Mouse (Mus musculus): ENCODE data around the gene Rad1.

DNA sequence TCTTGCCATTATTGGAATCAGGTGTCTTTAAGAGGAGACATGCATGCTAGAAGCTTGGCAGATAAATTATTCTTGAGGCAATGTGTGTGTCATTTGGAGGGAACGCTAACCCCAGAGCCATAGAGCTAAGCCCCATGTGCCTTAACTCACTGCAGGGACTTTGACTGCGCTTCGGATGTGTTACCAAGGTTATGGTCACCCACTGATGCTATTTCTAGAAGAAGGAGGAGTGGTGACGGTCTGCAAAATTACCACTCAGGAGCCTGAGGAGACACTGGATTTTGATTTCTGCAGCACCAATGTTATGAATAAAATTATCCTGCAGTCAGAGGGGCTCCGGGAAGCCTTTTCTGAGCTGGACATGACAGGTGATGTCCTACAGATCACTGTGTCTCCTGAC, 4.3 kb downstream of the Rad1 start:
- TF ChIP-seq CTCF (IDR thresholded peaks at IDR 0.05; ENCODE audit: low read depth) (no peak), EP300 (optimal IDR thresholded peaks at IDR 0.05) (no peak)
